Mouse (Mus musculus): Measurements from ENCODE around the gene Gm11639. TPM values are rescaled to one million over a fixed set of nuclear protein-coding genes. Genes with fewer than 3 reads are reported as not detected.

Gene Gm11639
- polyA plus RNA-seq, 1 experiment from 2014 or later = 0.20 TPM

GRCm38 (mm10) chr11:105164516-105165510 lies 479.3 kb downstream of the Gm11639 start:
- ATAC-seq = no peak
- Histone ChIP-seq H3K27me3 (replicated peaks; ENCODE audit: control insufficient read depth, insufficient read depth, low read length) (no peaks in the 10 kb centered on the region), H3K27ac (ENCODE audit: low read length) (no peak overlapping the region), H3K9me3 (ENCODE audit: control insufficient read depth, low read length) (peaks cover 8% of the 10 kb centered on the region), H3K36me3 (ENCODE audit: control insufficient read depth, insufficient read depth) (no peaks in the 10 kb centered on the region), H3K4me1 (replicated peaks; ENCODE audit: control insufficient read depth, insufficient read depth, low read length) (no peaks in the 10 kb centered on the region), H3K4me2 (ENCODE audit: low read length) (no peak overlapping the region), H3K9ac (replicated peaks; ENCODE audit: low read depth, low read length) (no peak overlapping the region), H3K4me3 (replicated peaks; ENCODE audit: low read length) (no peak overlapping the region)
- 85% methylated on average over 69 of the region's 69 CpGs for WGBS

- H3K27ac ChIP-seq (ENCODE audit: low read length) = no peak overlapping the region
- no peaks in the 10 kb centered on the region for H3K36me3 ChIP-seq (ENCODE audit: control insufficient read depth, insufficient read depth)
- WGBS = 93% methylated on average over 10 of the region's 10 CpGs
- H3K4me3 ChIP-seq (replicated peaks; ENCODE audit: low read length) = no peak overlapping the region
- ATAC-seq = no peak
- peaks cover 8% of the 10 kb centered on the region for H3K9me3 ChIP-seq (ENCODE audit: control insufficient read depth, low read length)
- no peaks in the 10 kb centered on the region for H3K4me1 ChIP-seq (replicated peaks; ENCODE audit: control insufficient read depth, insufficient read depth, low read length)
- no peak overlapping the region for H3K9ac ChIP-seq (replicated peaks; ENCODE audit: low read depth, low read length)
- H3K4me2 ChIP-seq (ENCODE audit: low read length) = no peak overlapping the region
- H3K27me3 ChIP-seq (replicated peaks; ENCODE audit: control insufficient read depth, insufficient read depth, low read length) = no peaks in the 10 kb centered on the region
Observed at GRCm38 (mm10) chr11:105166780-105167179, 481.3 kb downstream of the Gm11639 start.

Other genes with a start within 250 kb of the Gm11639 start
- 32.5 and 32.7 TPM in 2 replicates for gene Kansl1, start 216.8 kb upstream of the Gm11639 start, polyA plus RNA-seq (2015; fragmentation: Nextera tagmentation; extraction: Ambion mirVana)
- gene Cdc27, start 135.1 kb upstream of the Gm11639 start, polyA plus RNA-seq (2015; fragmentation: Nextera tagmentation; extraction: Ambion mirVana) = 31.7 and 44.4 TPM in 2 replicates
- 3.0 and 3.2 TPM in 2 replicates for gene Myl4, start 135.0 kb upstream of the Gm11639 start, polyA plus RNA-seq (2015; fragmentation: Nextera tagmentation; extraction: Ambion mirVana)
- 0.65 and 0.91 TPM in 2 replicates for gene Itgb3, start 77.7 kb upstream of the Gm11639 start, polyA plus RNA-seq (2015; fragmentation: Nextera tagmentation; extraction: Ambion mirVana)

Measured in forebrain, embryonic 16.5 days (tissue).